Mouse (Mus musculus): ENCODE results near the gene Epha2. TPM values are rescaled to one million over a fixed set of nuclear protein-coding genes. Genes with fewer than 3 reads are reported as not detected.

The Epha2 gene
- total RNA-seq, 2 experiments from 2014 or later, result 2.9 to 3.7 TPM

DNA sequence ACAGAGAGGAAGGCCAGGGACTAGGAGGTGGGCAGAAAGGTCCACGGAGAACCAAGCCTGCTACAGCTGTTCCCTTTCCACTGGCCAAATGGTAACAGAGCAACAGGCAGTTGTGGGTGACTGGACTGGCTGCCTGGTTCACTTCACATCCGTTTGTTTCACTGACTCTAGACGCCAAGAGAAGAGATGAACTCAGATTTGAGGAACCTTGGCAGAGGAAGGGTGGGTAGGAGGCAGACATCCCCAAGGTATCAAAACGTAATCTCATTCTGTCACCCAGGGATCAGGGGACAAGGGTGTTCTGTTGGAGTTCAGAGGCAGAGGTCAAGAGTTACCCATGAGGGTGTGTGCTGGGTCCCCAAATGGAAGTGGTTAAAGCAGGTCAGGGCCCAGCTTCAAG is 844 bp upstream of the Epha2 start:
- intact Hi-C loops (cut with DNase I; ENCODE audit: low total_unique reads), result no loop called here
- DNase-seq, result no peak

DNA sequence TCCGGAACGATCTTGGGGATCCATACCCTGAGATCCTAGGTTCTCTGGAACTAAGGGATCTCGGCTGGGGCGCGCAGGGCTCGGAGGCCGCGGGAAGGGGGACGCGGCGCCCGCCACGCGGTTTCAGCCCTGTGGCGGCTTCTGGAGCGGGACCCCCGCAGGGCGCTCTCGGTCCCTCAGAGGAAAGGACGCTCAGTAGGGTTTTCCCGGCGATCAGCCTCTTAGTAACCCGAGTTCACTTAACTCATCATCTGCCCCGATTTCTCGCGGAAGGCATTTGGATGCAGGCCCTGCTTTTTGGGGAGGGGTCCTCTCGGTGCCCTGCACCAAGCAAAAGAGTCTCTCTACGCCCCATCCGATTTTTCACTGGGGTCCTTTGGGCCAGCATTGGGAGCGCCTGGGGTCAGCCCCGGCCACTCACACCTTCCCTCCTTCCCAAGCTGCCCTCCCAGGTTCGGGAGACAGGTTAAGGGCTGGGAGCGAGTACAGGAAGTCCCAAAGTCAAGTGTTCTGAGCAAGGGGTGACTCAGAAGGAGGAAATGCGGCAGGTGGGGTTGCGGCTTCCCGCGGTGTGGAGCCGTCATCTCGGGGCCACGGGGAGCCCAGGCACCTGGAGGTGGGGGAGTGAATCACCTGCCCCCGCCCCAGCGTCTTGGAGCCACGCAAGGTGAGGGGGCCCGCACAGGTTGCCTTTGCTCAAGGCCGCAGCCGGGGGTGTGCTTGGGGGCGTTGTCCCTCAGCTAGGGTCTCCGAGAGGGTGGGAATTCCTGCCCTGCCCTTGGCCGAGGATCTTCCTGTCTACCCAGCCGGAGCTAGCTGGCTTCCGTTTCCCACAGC is 769 bp downstream of the Epha2 start:
- no peak for DNase-seq
- intact Hi-C loops (cut with DNase I; ENCODE audit: low total_unique reads), result no loop called here

- intact Hi-C loops (cut with DNase I; ENCODE audit: low total_unique reads), result no loop called here
- DNase-seq, result no peak
These were observed 1.7 kb downstream of the Epha2 start for GRCm38 (mm10) chr4:141302428-141303401.

GRCm38 (mm10) chr4:141303402-141304222 is 2.6 kb downstream of the Epha2 start:
- DNase-seq, result no peak
- intact Hi-C loops (cut with DNase I; ENCODE audit: low total_unique reads), result no loop called here

DNA sequence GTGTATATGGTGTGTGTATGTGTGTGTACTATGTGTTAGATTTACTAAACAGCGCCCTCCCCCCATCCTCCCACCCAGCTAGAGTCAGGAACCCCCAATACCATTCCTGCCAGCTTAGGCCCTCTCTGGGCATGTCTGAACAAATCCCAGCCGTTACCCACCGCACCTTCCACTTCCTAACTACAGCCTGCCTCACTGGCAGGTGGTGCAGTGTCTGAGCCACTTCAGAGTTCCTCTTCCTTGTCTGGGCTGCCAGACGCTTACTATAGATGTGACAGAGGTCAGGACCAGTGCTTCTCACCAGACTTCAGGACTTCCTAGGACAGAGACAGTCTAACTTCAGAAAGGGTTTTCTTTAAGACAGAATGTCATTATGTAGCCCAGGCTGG is 3.2 kb downstream of the Epha2 start:
- DNase-seq, result no peak
- intact Hi-C loops (cut with DNase I; ENCODE audit: low total_unique reads), result no loop called here

DNA sequence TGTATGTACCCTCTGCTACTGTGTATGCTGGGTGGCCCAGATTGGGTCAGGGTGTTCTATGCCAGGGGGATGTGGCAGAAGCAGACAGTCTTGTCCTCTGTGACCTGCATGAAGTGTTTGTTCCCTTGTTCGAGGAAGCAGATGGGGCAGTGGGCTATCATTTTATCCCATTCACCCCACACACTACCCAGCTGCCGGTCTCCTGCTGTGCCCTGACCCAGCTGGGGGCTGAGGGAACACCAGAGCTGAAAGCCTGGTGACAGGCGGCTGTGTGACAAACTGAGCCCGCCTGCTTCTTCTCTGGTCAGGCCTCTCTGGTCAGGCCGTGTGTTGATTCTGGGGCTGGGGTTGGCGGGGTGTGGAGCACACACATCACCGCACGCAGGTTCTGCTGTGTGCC is 5.0 kb downstream of the Epha2 start:
- no peak for DNase-seq
- intact Hi-C loops (cut with DNase I; ENCODE audit: low total_unique reads), result no loop called here

DNA sequence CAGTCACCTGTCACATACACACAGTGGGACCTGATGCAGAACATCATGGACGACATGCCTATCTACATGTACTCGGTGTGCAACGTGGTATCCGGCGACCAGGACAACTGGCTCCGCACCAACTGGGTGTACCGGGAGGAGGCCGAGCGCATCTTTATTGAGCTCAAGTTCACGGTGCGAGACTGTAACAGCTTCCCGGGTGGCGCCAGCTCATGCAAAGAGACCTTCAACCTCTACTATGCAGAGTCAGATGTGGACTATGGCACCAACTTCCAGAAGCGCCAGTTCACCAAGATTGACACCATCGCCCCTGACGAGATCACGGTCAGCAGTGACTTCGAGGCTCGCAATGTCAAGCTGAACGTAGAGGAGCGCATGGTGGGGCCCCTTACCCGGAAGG is 7.3 kb downstream of the Epha2 start:
- intact Hi-C loops (cut with DNase I; ENCODE audit: low total_unique reads), result no loop called here
- DNase-seq, result no peak

- no peak for DNase-seq
- intact Hi-C loops (cut with DNase I; ENCODE audit: low total_unique reads), result no loop called here
These were observed 8.1 kb downstream of the Epha2 start for GRCm38 (mm10) chr4:141308857-141309772.

GRCm38 (mm10) chr4:141309773-141310145 is 8.7 kb downstream of the Epha2 start:
- no peak for DNase-seq
- intact Hi-C loops (cut with DNase I; ENCODE audit: low total_unique reads), result loop anchor here (5.0 kb wide), 1 partner anchor 43 kb away; no protein-coding TSS in a partner anchor

DNA sequence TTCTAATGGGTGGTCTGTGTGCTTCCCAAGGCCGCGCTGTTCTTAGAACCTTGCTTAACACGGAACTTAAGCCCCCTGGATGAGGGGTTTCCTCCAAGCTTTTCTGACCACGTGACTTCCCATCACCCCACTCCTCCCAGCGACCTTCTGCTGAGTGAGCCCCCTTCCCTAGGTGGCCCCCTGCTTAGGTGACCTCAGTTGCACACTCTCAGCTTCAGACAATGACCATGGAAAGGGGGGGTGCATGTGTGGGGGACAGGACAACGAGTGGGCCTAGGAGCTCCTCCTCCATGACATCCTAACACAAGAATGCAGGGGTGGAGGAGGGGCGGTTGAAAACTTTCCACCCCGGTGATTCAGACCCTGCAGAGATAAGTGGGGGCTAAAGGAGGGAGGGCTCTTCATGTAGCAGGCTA is 9.2 kb downstream of the Epha2 start:
- DNase-seq, result peak; percentile 40
- intact Hi-C loops (cut with DNase I; ENCODE audit: low total_unique reads), result loop anchor here (5.0 kb wide), 1 partner anchor 42 kb away; no protein-coding TSS in a partner anchor

DNA sequence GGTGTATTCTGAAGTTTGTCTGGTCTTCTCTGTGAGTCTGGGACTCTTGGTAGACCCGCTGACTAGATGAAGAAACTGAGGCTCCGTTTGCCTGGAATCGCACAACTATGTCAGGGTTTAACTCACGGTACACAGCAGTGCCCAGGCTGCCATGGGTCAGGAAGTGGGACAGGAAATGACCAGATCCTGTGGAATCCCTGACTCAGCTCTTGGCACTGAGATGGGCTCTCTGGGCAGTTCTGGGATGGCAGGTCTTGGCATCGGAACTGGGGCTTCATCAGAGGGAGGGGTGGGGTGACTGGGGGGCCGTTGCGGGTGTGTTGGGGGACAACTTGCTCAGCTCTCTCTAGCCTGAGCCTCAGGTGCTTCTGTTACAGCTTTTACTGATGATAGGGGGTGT is 10.0 kb downstream of the Epha2 start:
- intact Hi-C loops (cut with DNase I; ENCODE audit: low total_unique reads), result loop anchor here (5.0 kb wide), 1 partner anchor 41 kb away; no protein-coding TSS in a partner anchor
- peak; percentile 42 for DNase-seq

- intact Hi-C loops (cut with DNase I; ENCODE audit: low total_unique reads), result loop anchor here (5.0 kb wide), 1 partner anchor 41 kb away; no protein-coding TSS in a partner anchor
- DNase-seq, result no peak
These were observed 10.5 kb downstream of the Epha2 start for GRCm38 (mm10) chr4:141311506-141311905.

GRCm38 (mm10) chr4:141311908-141312307 is 10.9 kb downstream of the Epha2 start:
- intact Hi-C loops (cut with DNase I; ENCODE audit: low total_unique reads), result loop anchor here (5.0 kb wide), 1 partner anchor 40 kb away; no protein-coding TSS in a partner anchor
- DNase-seq, result no peak

DNA sequence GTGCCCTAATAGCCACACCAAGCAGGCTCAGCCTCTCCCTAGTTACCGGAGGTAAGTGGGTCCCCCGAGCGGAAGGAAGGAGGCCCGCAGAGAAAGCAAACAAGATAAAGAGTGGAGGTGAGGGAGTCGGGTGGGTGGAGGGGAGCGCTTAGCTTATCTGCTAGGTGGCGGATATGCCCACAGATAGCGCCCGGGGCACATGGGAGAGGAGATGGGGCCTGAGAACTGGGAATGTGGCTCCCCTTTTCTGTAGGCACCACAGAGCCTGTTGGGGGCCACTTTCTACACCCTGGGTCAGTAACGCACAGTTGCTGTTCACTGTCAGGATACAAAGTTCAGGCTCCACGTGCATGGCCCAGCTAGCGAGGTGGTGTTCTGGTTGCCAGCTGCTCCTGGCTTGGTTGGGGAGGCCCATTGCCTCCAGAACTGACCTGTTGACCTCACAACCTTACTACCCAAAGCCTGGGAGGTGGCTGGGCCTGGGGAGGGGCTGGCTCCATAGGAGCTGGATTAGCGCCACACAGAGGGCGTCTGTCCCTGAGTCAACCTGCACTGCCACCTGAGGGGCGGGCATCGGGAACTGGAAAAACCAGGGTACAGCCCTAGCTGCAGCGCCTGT is 11.6 kb downstream of the Epha2 start:
- intact Hi-C loops (cut with DNase I; ENCODE audit: low total_unique reads), result loop anchor here (5.0 kb wide), 1 partner anchor 40 kb away; no protein-coding TSS in a partner anchor
- DNase-seq, result no peak

GRCm38 (mm10) chr4:141313481-141313880 is 12.4 kb downstream of the Epha2 start:
- DNase-seq, result no peak
- intact Hi-C loops (cut with DNase I; ENCODE audit: low total_unique reads), result loop anchor here (5.0 kb wide), 1 partner anchor 39 kb away; no protein-coding TSS in a partner anchor

DNA sequence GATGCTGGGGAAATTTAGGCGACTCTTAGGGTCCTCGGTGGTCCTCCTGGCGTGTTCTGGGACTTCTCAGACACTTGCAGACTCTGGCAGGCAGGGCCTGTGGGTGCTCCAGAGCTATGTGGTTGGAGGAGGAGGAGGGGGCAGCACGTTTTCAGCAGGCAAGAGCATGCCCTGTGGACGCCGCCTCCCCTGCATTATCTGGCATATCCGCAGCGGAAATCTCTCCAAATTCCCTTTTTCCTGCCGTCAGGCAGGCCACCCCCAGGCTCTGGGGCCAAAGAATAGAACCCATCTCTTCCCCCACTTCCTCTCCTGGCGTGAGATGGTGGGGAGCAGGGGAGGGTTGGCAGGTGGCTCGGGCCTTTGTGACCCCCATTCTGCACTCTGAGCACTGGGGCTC is 12.9 kb downstream of the Epha2 start:
- no peak for DNase-seq
- intact Hi-C loops (cut with DNase I; ENCODE audit: low total_unique reads), result loop anchor here (5.0 kb wide), 1 partner anchor 38 kb away; no protein-coding TSS in a partner anchor

DNA sequence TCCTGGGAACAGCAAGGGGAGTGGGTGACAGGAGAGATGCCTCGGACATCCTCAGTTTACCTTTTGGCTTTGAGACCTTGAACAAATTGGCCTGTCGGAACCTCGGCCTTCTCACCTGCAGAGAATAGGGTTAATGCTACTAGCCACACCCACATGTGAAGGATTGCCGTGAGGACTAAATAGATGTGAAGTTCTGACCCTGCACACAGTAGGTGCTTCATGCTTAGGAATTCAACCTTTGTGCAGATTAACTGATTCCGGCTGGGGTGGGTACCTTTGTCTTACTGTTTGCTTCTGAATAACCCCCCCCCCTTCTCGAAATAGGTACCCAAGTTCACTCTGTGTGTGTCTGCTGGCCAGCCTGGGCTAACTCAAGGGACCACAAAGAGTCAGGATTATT is 13.7 kb downstream of the Epha2 start:
- intact Hi-C loops (cut with DNase I; ENCODE audit: low total_unique reads), result loop anchor here (5.0 kb wide), 1 partner anchor 38 kb away; no protein-coding TSS in a partner anchor
- no peak for DNase-seq

DNA sequence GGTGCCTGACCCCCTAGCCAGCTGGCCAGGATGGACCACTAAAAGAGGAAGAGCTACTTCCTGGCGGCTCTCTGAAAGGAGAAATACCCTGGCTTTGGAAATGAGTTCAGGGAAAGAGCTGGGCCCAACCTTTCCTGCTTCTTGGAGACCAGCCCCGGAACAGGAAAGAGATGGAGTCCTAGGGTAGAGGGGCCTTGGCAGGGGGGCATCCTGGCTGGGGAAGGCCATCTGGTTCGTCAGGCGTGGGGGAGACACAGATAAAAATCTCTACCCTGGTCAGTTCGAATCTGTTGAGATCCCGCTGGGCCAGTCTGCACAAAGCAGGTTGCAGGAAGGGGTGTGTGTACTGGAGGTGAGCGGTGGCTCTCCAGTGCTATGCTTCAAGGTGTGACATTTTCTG is 15.0 kb downstream of the Epha2 start:
- intact Hi-C loops (cut with DNase I; ENCODE audit: low total_unique reads), result no loop called here

More for the DNA sequence above, 15.0 kb downstream of the Epha2 start:
- DNase-seq, result no peak

Data from gastrocnemius, postnatal 14 days (tissue).